Mouse (Mus musculus) layer of hippocampus, adult 2 months (tissue): ENCODE measurements around the gene Gm43720. TPM values are rescaled to one million over a fixed set of nuclear protein-coding genes. Genes with fewer than 3 reads are reported as not detected.

Experiments used
- DNase-seq, 2 experiments: peaks; one replicate each; pipeline ENCODE4 v3.0.0; 2022; ENCODE audit warnings: low spot score in 2 of 2
- H3K27ac ChIP-seq: fragments of 200-600 bp; 2 replicates; pipeline ENCODE4 v1.8.1; 2022
- H3K4me3 ChIP-seq: fragments of 200-600 bp; 2 replicates; pipeline ENCODE4 v1.8.1; 2022; ENCODE audit warnings: mild to moderate bottlenecking
- CTCF ChIP-seq: fragments of 200-600 bp; conservative IDR thresholded peaks from 2 replicates; pipeline ENCODE4 v1.8.1; 2022; ENCODE audit warnings: antibody characterized with exemption, mild to moderate bottlenecking, moderate library complexity
- long read RNA-seq, 2 experiments: library from polyadenylated mRNA; stranded (forward); transcript quantifications; one replicate each; pipeline ENCODE4 v2.0.0; 2021; ENCODE audit warnings: borderline mapping rate in 2 of 2
- total RNA-seq, 2 experiments: library from RNA; stranded (reverse); gene quantifications; 2 replicates each; pipeline ENCODE4 v1.2.3; 2021

Gene Gm43720
- total RNA-seq, result under 1 TPM in 1 of 2 experiments, not detected in 1; 0.12 TPM
- long read RNA-seq, experiment 1, partial matches to known transcripts, result 0 of 3 reads
- long read RNA-seq, experiment 1, other reads (novel, unspliced or antisense), result 3 of 3 reads
- long read RNA-seq, experiment 2, result 0 reads

DNA sequence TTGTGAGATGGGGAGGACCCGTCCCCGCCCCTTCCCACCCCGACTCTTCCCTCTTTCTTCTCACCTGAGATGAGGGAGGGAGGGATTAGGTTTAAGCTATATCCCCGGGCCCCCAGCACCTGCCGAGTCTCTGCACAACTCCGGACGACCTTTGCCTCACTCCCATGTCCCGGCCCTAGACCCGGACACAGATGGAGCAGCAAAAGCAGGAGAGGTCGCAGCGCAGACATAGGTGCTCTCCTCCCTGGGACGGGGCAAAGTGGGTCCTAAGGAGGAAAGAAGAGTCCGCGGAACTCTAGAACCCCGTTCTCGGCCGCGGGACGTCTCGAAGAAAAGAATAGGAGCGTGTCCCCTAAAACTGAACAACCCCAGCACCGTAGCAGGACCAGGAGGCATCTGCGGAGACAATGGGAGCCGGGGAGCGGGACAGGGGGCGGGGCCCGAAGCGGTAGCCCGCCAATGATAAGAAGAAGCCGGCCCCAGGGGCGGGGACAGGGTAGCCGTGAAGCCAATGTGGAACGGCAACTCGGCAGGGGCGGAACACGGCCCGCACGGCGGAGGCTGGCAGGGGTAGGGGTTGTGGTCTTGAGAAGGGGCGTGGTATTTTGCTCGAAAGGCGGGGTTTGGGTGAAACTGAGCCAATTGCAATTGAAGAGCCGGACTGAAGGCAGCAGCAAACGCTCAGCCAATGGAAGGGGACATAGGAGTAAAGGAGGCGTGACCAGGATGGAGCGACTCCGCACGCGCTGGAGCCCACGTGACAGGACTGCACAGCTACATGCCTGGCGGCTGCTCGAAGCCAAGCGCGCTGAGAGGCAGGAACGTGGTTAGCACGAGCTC is at the start of gene Gm43720, which contains the start of the genes Gpc2 and Stag3:
TSS of gene Gm43720 (minus strand) at position 374 of the 840 bp plus-strand sequence.
TSS of gene Gpc2 (minus strand) at position 421 of the 840 bp plus-strand sequence.
TSS of gene Stag3 (plus strand) at position 656 of the 840 bp plus-strand sequence.
- Histone ChIP-seq H3K4me3 (peak within 1 kb of the TSS; percentile 54), H3K27ac (no peak within 1 kb of the TSS)
- TF ChIP-seq CTCF, result no peak
- DNase-seq, result peak; percentile 73 to 83

DNA sequence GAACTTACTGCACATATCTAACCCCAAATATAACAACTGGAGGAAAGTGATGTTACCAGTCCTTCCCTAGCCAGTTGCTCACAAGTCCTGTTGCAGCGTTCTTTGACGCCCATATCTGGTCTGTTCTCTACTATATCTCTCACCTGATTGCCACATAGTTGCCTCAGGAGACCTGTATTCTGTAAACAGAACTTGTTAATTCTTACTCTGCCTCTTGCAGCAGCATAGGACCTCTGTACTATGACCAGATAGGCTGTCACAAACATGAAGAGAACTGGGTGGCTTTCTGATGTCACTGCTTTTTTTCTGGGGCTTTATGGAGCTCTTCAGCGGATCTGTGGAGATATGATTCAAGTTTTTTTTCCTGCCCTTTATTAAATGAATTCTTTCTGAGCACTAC is 33.0 kb upstream of the Gm43720 start:
- no peak overlapping the region for H3K27ac ChIP-seq
- H3K4me3 ChIP-seq, result no peak overlapping the region
- no peak for DNase-seq
- no peak for TF ChIP-seq CTCF

DNA sequence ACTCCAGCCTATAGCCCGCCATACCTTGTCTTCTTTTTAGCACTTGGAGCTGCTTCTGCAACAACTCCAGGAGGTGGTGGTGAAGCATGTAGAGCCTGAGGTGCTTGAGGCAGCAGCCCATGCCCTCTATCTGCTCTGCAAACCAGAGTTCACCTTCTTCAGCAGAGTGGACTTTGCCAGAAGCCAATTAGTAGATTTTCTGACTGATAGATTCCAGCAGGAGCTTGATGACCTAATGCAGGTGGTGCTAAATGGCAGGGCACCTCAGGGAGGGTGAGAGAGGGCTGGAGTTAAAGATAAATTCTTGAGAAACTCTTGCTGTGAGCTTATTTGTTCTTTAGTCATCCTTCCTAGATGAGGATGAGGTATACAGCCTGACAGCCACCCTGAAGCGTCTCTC is 19.9 kb upstream of the Gm43720 start:
- no peak overlapping the region for H3K27ac ChIP-seq
- DNase-seq, result no peak
- H3K4me3 ChIP-seq, result no peak overlapping the region
- TF ChIP-seq CTCF, result no peak

DNA sequence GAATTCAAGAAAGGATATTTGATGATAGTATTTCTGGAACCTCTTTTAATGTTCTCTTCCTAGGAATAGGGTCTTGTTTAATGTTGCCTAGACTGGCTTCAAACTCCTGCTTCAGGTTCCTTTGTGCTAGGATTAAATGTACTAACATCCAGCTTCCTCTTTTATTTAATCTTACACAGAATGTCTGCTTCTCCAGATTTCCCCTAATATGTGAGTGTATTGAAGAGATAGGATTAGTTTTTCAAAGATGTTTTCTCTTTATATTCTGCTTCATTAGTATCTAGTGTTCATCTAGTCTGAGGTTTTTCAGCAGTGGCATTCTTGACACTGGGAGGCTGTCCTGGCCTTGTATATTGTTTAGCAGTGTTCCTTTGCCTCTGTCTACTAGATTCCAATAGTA is 14.4 kb upstream of the Gm43720 start:
- TF ChIP-seq CTCF, result no peak

DNA sequence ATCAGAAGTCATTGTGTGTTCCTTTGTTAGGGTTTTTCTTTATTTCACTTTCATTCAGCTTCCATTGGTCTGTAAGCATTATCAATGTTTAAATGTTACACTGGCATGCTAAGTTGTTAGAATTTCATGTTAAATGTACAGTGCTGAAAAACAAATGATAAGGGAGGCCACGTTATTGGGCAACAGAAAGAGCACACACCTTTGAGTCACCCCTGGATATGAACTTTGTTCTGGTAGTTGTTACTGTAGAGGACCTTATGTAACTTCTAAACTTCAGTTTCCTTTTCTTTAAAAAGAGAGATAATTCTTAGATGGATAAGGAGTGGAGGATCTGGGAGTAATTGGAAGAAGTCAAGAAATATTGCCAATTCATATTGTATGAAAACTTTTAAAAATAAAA is 11.9 kb upstream of the Gm43720 start:
- H3K4me3 ChIP-seq, result no peak overlapping the region
- DNase-seq, result no peak
- TF ChIP-seq CTCF, result no peak
- H3K27ac ChIP-seq, result no peak overlapping the region

More for the DNA sequence above, 14.4 kb upstream of the Gm43720 start:
- H3K27ac ChIP-seq, result no peak overlapping the region
- no peak for DNase-seq
- no peak overlapping the region for H3K4me3 ChIP-seq

DNA sequence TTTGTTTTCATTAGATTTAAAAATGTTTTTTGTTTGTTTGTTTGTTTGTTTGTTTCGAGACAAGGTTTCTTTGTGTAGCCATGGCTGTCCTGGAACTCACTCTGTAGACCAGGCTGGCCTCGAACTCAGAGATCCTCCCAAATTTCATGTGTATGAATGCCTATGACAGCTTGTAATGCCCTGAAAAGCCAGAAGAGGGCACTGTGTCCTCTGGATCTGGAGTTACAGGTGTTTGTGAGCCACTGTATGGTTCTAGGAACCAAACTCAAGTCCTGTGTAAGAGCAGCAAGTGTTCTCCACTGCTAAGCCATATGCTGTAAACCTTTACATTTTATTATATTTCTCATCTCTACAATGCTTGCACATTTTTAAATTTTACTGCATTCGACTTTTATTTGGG is 8.1 kb upstream of the Gm43720 start:
- no peak overlapping the region for H3K4me3 ChIP-seq
- no peak for DNase-seq
- TF ChIP-seq CTCF, result peak; percentile 40
- H3K27ac ChIP-seq, result no peak overlapping the region

DNA sequence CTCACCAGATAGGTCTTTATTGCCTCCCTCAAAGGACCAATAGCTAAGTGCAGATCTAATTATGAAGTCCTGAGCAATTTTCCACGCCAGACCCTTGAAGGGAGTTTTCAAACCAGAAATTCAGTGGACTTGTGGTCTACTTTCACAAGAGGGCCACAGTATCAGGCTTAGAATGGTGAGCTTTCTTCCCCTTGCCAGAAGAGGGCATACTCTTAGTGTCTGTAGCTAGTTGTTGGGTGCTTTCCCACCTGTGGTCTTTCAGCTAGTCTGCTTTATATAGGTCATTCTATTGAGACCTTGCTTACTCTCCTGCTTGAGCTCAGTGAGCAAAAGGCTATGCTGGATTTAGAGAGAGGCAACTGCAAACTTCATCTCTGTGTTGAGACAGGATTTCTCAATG is 3.8 kb upstream of the Gm43720 start:
- no peak for DNase-seq
- H3K27ac ChIP-seq, result no peak overlapping the region
- peak; percentile 56 for TF ChIP-seq CTCF
- H3K4me3 ChIP-seq, result no peak overlapping the region

DNA sequence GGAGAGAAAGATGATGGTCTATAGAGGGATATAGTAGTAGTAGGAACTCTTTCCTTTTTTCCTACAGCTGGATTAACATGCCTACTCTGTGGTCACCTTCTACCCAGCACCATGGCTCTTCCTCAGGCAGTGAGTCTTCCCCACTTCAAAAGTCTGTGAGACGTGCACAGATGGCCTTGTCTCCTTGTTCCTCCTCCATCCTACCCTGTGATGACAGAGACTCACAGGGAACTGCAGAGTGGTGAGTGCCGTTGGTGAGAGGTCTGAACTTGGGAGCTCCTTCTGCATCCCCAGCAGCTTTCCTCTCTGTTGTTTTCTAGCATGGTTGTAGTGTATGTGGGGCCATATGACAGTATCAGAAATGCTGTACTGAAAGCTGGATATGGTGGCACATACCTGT is 2.0 kb upstream of the Gm43720 start:
- no peak for DNase-seq

DNA sequence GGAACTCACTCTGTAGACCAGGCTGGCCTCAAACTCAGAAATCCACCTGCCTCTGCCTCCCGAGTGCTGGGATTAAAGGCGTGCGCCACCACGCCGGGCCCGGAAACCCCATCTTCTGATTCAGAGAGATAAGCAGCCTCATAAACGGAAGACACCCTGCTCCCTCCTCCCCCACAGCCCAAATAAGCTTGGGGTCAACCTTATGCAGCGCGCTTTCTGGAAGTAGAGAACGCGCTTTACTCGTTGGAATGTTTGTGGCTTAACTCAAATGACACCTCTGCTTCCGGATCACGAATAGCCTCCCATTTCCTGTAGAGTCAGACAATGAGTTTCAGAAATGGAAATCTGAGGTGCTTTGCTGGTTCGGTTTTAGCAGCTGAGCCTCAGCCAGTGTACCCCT is 1.1 kb upstream of the Gm43720 start:
- no peak overlapping the region for H3K27ac ChIP-seq
- DNase-seq, result no peak
- H3K4me3 ChIP-seq, result no peak overlapping the region
- no peak for TF ChIP-seq CTCF

More for the DNA sequence above, 2.0 kb upstream of the Gm43720 start:
- no peak overlapping the region for H3K27ac ChIP-seq
- no peak for TF ChIP-seq CTCF
- H3K4me3 ChIP-seq, result no peak overlapping the region

DNA sequence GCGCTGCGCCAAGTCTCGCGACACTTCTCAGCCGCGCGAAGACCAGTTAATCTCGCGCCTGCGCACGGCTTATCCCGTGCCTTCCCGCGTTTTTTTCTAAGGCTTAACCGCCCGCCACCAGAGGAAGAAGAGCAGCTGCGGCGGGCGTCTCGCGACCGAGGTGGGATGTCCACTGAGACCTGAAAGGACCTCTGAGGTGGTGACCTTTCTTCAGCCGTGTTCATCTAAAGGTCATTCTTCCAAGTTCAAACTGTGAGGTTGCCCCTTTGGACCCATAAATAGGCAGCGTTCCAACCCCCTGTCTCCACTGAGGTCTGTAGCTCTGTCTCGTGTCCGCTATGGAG is 639 bp upstream of the Gm43720 start:
- no peak for DNase-seq
- Histone ChIP-seq H3K27ac (no peak overlapping the region), H3K4me3 (peak overlapping the region; percentile 54)
- TF ChIP-seq CTCF, result no peak

DNA sequence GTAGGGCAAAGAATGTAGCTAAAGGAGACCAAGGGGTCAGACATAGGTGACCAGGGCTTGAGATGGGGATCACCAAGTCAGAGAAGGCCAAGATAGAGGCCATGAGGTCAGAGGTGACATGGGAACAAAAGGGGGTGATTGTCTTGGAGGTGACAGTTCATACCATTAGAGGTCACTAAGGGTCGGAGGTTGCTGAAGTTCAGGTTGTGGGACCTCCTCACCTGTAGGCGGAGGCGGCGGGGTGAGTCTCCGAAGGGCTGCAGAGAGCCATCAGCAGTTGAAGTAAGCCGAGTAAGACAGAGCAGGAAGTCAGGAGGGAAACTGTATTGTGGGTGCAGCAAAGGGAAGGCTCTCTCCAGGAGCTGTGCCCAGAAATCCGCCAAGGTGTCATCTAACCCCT is 1.8 kb downstream of the Gm43720 start:
- no peak for DNase-seq
- no peak overlapping the region for H3K4me3 ChIP-seq
- TF ChIP-seq CTCF, result no peak
- H3K27ac ChIP-seq, result no peak overlapping the region

DNA sequence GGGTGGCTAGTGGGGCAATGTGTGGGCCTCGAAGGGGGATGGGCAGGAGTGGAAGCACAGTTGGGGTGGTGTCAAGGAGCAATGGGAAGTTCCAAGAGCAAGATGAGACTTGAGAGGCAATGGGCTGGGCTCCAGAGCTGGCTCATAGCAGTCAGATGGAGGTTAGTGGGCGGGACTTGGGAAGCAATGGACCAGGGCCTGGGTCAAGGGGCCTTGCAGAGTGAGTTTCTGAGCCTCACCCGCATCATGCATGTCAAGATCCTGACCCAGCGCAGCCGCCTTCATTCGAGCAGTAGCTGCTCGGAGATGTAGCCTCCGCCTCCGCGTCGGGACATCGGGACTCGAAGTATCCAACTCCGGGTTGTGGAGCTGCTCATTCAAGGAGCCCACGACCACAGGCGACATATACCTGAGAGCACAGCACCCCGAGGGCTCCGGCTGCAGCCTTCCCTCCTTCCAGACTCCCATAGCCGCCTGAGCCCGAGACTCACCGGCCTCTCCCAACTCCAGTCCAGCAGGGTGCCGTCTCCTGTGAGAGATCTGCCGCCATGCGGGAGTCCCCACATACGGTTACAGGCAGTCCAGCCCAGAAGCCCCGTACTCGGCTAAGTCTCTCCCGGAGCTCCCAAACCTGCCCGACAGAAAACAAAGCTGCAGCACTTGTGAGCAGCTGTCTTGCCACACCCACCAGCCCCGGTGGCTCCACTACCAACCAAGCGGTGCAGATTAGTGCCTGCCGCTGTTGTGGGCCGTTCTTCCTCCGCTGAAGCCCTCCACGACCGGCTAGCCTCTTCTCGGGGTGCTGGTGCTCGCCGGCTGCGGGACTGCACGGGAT is 4.3 kb downstream of the Gm43720 start:
- no peak for TF ChIP-seq CTCF
- no peak for DNase-seq
- H3K4me3 ChIP-seq, result no peak overlapping the region; the same call in 1 of the 2 replicates

DNA sequence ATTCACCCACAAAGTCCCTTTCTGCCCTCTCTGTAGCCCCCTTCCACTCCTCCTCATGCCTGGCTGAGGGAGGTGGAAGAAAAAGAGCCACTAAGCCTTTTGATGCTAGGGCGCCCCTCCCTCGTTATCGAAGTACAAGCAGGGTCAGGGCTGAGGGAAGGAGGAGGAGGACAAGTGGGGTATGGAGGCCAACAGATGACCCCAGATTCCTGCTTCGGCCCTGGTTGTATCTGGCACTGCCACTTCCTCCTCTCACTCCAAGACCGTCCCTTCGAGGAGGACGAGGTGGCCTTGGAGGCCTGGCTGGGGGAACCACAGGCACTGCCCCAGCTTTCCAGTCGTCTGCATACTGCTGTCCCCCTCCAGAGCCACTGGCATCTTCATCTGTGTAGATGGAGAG is 5.6 kb downstream of the Gm43720 start:
- no peak for TF ChIP-seq CTCF
- H3K27ac ChIP-seq, result no peak overlapping the region
- no peak for DNase-seq
- H3K4me3 ChIP-seq, result no peak overlapping the region

More for the DNA sequence above, 4.3 kb downstream of the Gm43720 start:
- H3K27ac ChIP-seq, result no peak overlapping the region
